Mouse (Mus musculus) forelimb bud, embryonic 11.5 days (tissue): ENCODE results near the gene Trim54.

Source experiments
- DNase-seq: peaks from one replicate; pipeline ENCODE4 v3.0.0-alpha.2; 2012; ENCODE audit warnings: low read depth, low spot score

Gene Trim54

GRCm38 (mm10) chr5:31116354-31116753 is at the start of gene Trim54:
Trim54 (plus strand) TSS chr5:31116712.
- no peak for DNase-seq

GRCm38 (mm10) chr5:31069810-31070209 is 46.7 kb upstream of the Trim54 start:
- no peak for DNase-seq

- DNase-seq, result no peak
These were observed 45.5 kb upstream of the Trim54 start for GRCm38 (mm10) chr5:31071059-31071458.

GRCm38 (mm10) chr5:31071821-31072220 is 44.7 kb upstream of the Trim54 start:
- no peak for DNase-seq

GRCm38 (mm10) chr5:31073176-31073575 is 43.3 kb upstream of the Trim54 start:
- DNase-seq, result no peak

GRCm38 (mm10) chr5:31076346-31076745 is 40.2 kb upstream of the Trim54 start:
- no peak for DNase-seq

- DNase-seq, result no peak
These were observed 36.3 kb upstream of the Trim54 start for GRCm38 (mm10) chr5:31080059-31080794.

- no peak for DNase-seq
These were observed 35.7 kb upstream of the Trim54 start for GRCm38 (mm10) chr5:31080795-31081164.

GRCm38 (mm10) chr5:31081386-31081785 is 35.1 kb upstream of the Trim54 start:
- peak; percentile 51 for DNase-seq

GRCm38 (mm10) chr5:31082355-31082754 is 34.2 kb upstream of the Trim54 start:
- DNase-seq, result no peak

- DNase-seq, result no peak
These were observed 33.4 kb upstream of the Trim54 start for GRCm38 (mm10) chr5:31082935-31083625.

- DNase-seq, result no peak
These were observed 32.6 kb upstream of the Trim54 start for GRCm38 (mm10) chr5:31083949-31084348.

GRCm38 (mm10) chr5:31086606-31087005 is 29.9 kb upstream of the Trim54 start:
- no peak for DNase-seq

GRCm38 (mm10) chr5:31087131-31087530 is 29.4 kb upstream of the Trim54 start:
- no peak for DNase-seq

GRCm38 (mm10) chr5:31092231-31092975 is 24.1 kb upstream of the Trim54 start:
- DNase-seq, result no peak

GRCm38 (mm10) chr5:31093151-31094041 is 23.1 kb upstream of the Trim54 start:
- DNase-seq, result no peak

- DNase-seq, result no peak
These were observed 22.3 kb upstream of the Trim54 start for GRCm38 (mm10) chr5:31094100-31094798.

- DNase-seq, result no peak
These were observed 21.5 kb upstream of the Trim54 start for GRCm38 (mm10) chr5:31094799-31095691.

GRCm38 (mm10) chr5:31095711-31096480 is 20.6 kb upstream of the Trim54 start:
- DNase-seq, result no peak
